Comparison of ENCODE assay signal across 14 mouse cellular contexts in the genomic region with DNA sequence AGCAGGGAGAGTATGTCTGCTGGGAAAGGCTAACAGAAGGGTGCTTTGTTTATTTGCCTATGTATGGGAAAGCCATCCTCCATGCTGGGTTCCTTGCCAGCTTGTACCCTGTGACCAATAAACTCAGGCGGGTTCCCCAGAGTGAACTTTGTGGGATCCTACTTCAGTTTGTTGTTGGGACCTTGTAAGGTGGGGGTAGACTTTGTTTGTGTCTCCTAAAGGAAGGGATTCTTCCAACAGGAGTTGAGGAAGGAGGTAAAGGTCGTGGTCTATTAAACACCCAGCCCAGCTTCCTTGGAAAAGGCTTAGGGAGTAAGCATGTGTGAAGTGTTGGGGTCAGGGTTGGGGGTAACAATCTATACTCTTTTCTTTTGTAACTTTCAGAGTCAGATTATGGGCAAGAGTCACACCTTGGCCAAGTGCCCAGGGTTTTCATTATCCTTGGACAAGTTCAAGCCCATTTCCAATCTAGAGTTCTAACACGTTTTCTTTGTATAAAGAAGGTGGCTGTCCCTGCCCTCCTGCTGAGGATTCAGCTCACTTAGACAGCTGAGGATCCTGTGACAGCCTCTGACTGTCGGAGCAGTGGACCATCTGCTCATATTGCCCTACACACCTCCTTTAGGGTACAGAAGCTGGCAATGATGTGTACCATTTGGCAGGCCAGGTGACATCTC. TPM values are rescaled to one million over a fixed set of nuclear protein-coding genes. Genes with fewer than 3 reads are reported as not detected.
DNase-seq lines count a peak whose midpoint lies in the region; ATAC-seq lines count a peak whose summit lies in the region.
"Had no signal": no experiment of that assay in that cellular context is flagged by ENCODE, and none has a peak within 500 bp of the region (broad histone marks: within the 10 kb centered on the region; RNA-seq: fewer than 3 reads in every experiment).

No protein-coding gene starts in this region.

- no peaks in the 10 kb centered on the region; the same call in 1 of the 2 replicates for H3K27me3 ChIP-seq in embryonic facial prominence, embryonic 14.5 days (replicated peaks; ENCODE audit: control insufficient read depth, insufficient read depth, low read length)
- H3K27me3 ChIP-seq in embryonic facial prominence, embryonic 10.5 days (replicated peaks; ENCODE audit: low read depth, poor library complexity, severe bottlenecking): no peaks in the 10 kb centered on the region
- H3K27me3 ChIP-seq in hindbrain, embryonic 13.5 days: no peaks in the 10 kb centered on the region
- no peaks in the 10 kb centered on the region for H3K27me3 ChIP-seq in hindbrain, embryonic 11.5 days (ENCODE audit: control insufficient read depth, insufficient read depth, low read length)
- H3K27me3 ChIP-seq: limb, embryonic 15.5 days; Patski had no signal

- peaks cover 14% of the 10 kb centered on the region for H3K4me1 ChIP-seq in embryonic facial prominence, embryonic 14.5 days (ENCODE audit: control insufficient read depth, insufficient read depth, low read length)
- peaks cover 21% of the 10 kb centered on the region for H3K4me1 ChIP-seq in embryonic facial prominence, embryonic 10.5 days
- peaks cover 27% of the 10 kb centered on the region for H3K4me1 ChIP-seq in hindbrain, embryonic 13.5 days (replicated peaks)
- H3K4me1 ChIP-seq in hindbrain, embryonic 11.5 days (replicated peaks; ENCODE audit: control insufficient read depth, insufficient read depth, low read length): 0 out of 2 replicates have a peak, but pooled peaks cover 2% of the 10 kb centered on the region

- peak; percentile 26 for DNase-seq in embryonic facial prominence, embryonic 14.5 days (ENCODE audit: low spot score)
- DNase-seq in embryonic facial prominence, embryonic 10.5 days (ENCODE audit: low spot score): no peak
- DNase-seq in hindbrain, embryonic 11.5 days (ENCODE audit: low spot score): no peak
- DNase-seq in right cerebral cortex, postnatal 10 days (ENCODE audit: low spot score in 2 of 2): peak; percentile 43 to 48
- DNase-seq in right cerebral cortex, adult 2 months (ENCODE audit: low spot score in 2 of 2): no peak
- peak; percentile 75 for DNase-seq in testis, postnatal 10 days (ENCODE audit: low spot score)
- DNase-seq in kidney, adult 9 months: no peak
- DNase-seq: embryo, embryonic 11 days; gastrocnemius, postnatal 14 days had no signal

- ATAC-seq in embryonic facial prominence, embryonic 14.5 days (ENCODE audit: low read depth): no peak
- no peak for ATAC-seq in hindbrain, embryonic 13.5 days (ENCODE audit: low FRiP score)
- no peak for ATAC-seq in hindbrain, embryonic 11.5 days (ENCODE audit: low FRiP score)
- ATAC-seq: CD4-positive, CD25-positive, alpha-beta regulatory T cell, adult 4 months; Patski had no signal

- H3K4me3 ChIP-seq in embryonic facial prominence, embryonic 14.5 days (ENCODE audit: low read depth, low read length): no peak overlapping the region
- H3K4me3 ChIP-seq in embryonic facial prominence, embryonic 10.5 days: no peak overlapping the region
- no peak overlapping the region for H3K4me3 ChIP-seq in hindbrain, embryonic 13.5 days
- H3K4me3 ChIP-seq in hindbrain, embryonic 11.5 days (ENCODE audit: low read depth, low read length): no peak overlapping the region
- H3K4me3 ChIP-seq: limb, embryonic 15.5 days; stomach, embryonic 15.5 days had no signal

- H3K4me2 ChIP-seq in embryonic facial prominence, embryonic 14.5 days (ENCODE audit: low read depth, low read length): no peak overlapping the region
- no peak overlapping the region for H3K4me2 ChIP-seq in hindbrain, embryonic 13.5 days
- H3K4me2 ChIP-seq in hindbrain, embryonic 11.5 days (replicated peaks; ENCODE audit: low read depth, low read length): no peak overlapping the region
- H3K4me2 ChIP-seq: limb, embryonic 15.5 days; stomach, embryonic 15.5 days had no signal

- 54% methylated on average over 4 of the region's 4 CpGs for WGBS in embryonic facial prominence, embryonic 14.5 days
- 55% methylated on average over 4 of the region's 4 CpGs for WGBS in embryonic facial prominence, embryonic 10.5 days
- 43% methylated on average over 4 of the region's 4 CpGs for WGBS in hindbrain, embryonic 13.5 days
- WGBS in hindbrain, embryonic 11.5 days: 57% methylated on average over 4 of the region's 4 CpGs

- H3K36me3 ChIP-seq in embryonic facial prominence, embryonic 14.5 days (ENCODE audit: control insufficient read depth, insufficient read depth, low read length): peaks cover 19% of the 10 kb centered on the region; the same call in 1 of the 2 replicates
- peaks cover 20% of the 10 kb centered on the region for H3K36me3 ChIP-seq in embryonic facial prominence, embryonic 10.5 days (replicated peaks)
- peaks cover 20% of the 10 kb centered on the region for H3K36me3 ChIP-seq in hindbrain, embryonic 13.5 days
- H3K36me3 ChIP-seq in hindbrain, embryonic 11.5 days (ENCODE audit: control insufficient read depth, insufficient read depth, low read length): no peaks in the 10 kb centered on the region

- H3K9me3 ChIP-seq in embryonic facial prominence, embryonic 14.5 days (ENCODE audit: control insufficient read depth, low read length): peaks cover 4% of the 10 kb centered on the region; the same call in 1 of the 2 replicates
- H3K9me3 ChIP-seq in embryonic facial prominence, embryonic 10.5 days: no peaks in the 10 kb centered on the region
- peaks cover 7% of the 10 kb centered on the region; the same call in 1 of the 2 replicates for H3K9me3 ChIP-seq in hindbrain, embryonic 13.5 days
- no peaks in the 10 kb centered on the region for H3K9me3 ChIP-seq in hindbrain, embryonic 11.5 days (ENCODE audit: control insufficient read depth, low read length)
- H3K9me3 ChIP-seq: limb, embryonic 15.5 days; stomach, embryonic 15.5 days had no signal

- no peak overlapping the region for H3K27ac ChIP-seq in embryonic facial prominence, embryonic 14.5 days (replicated peaks; ENCODE audit: low read depth, low read length)
- H3K27ac ChIP-seq in embryonic facial prominence, embryonic 10.5 days (replicated peaks): no peak overlapping the region
- H3K27ac ChIP-seq in hindbrain, embryonic 13.5 days: peak overlapping the region; percentile 19; the same call in 1 of the 2 replicates
- H3K27ac ChIP-seq in hindbrain, embryonic 11.5 days (ENCODE audit: low read depth, low read length): no peak overlapping the region
- H3K27ac ChIP-seq: limb, embryonic 15.5 days; stomach, embryonic 15.5 days had no signal

- no peak overlapping the region for H3K9ac ChIP-seq in embryonic facial prominence, embryonic 14.5 days (ENCODE audit: low read depth, low read length)
- H3K9ac ChIP-seq in hindbrain, embryonic 13.5 days: no peak overlapping the region
- no peak overlapping the region for H3K9ac ChIP-seq in hindbrain, embryonic 11.5 days (ENCODE audit: low read depth, low read length)
- H3K9ac ChIP-seq: limb, embryonic 15.5 days; stomach, embryonic 15.5 days had no signal

RNA-seq across cellular contexts. Expression of a gene that starts 15.3 kb away (rescaled TPM):
- polyA plus RNA-seq in embryonic facial prominence, embryonic 14.5 days (2014; fragmentation: Nextera tagmentation; extraction: Ambion mirVana): 12.0 and 18.5 TPM in 2 replicates
- polyA plus RNA-seq in embryonic facial prominence, embryonic 10.5 days (2016; fragmentation: Nextera tagmentation; extraction: Ambion mirVana): 15.7 and 18.0 TPM in 2 replicates
- polyA plus RNA-seq in hindbrain, embryonic 13.5 days (2015; fragmentation: Nextera tagmentation; extraction: Ambion mirVana): 50.4 and 50.9 TPM in 2 replicates
- 8.0 and 9.2 TPM in 2 replicates for polyA plus RNA-seq in hindbrain, embryonic 11.5 days (2014; fragmentation: Nextera tagmentation; extraction: Ambion mirVana)
- polyA plus RNA-seq: CD4-positive, CD25-positive, alpha-beta regulatory T cell, adult 4 months had no signal

RNA-seq across cellular contexts. Expression of a gene that starts 40.0 kb away (rescaled TPM):
- polyA plus RNA-seq in embryonic facial prominence, embryonic 14.5 days (2014; fragmentation: Nextera tagmentation; extraction: Ambion mirVana): 13.1 and 15.3 TPM in 2 replicates
- 31.7 and 33.4 TPM in 2 replicates for polyA plus RNA-seq in embryonic facial prominence, embryonic 10.5 days (2016; fragmentation: Nextera tagmentation; extraction: Ambion mirVana)
- polyA plus RNA-seq in hindbrain, embryonic 13.5 days (2015; fragmentation: Nextera tagmentation; extraction: Ambion mirVana): 18.6 and 20.7 TPM in 2 replicates
- polyA plus RNA-seq in hindbrain, embryonic 11.5 days (2014; fragmentation: Nextera tagmentation; extraction: Ambion mirVana): 11.8 and 13.4 TPM in 2 replicates

RNA-seq across cellular contexts. Expression of a gene that starts 54.5 kb away (rescaled TPM):
- 5.9 and 9.7 TPM in 2 replicates for polyA plus RNA-seq in embryonic facial prominence, embryonic 14.5 days (2014; fragmentation: Nextera tagmentation; extraction: Ambion mirVana)
- 2.3 and 3.1 TPM in 2 replicates for polyA plus RNA-seq in embryonic facial prominence, embryonic 10.5 days (2016; fragmentation: Nextera tagmentation; extraction: Ambion mirVana)
- polyA plus RNA-seq in hindbrain, embryonic 13.5 days (2015; fragmentation: Nextera tagmentation; extraction: Ambion mirVana): 11.5 and 11.7 TPM in 2 replicates
- 1.3 and 2.0 TPM in 2 replicates for polyA plus RNA-seq in hindbrain, embryonic 11.5 days (2014; fragmentation: Nextera tagmentation; extraction: Ambion mirVana)
- polyA plus RNA-seq: CD4-positive, CD25-positive, alpha-beta regulatory T cell, adult 4 months had no signal

RNA-seq across cellular contexts. Expression of a gene that starts 55.1 kb away (rescaled TPM):
- polyA plus RNA-seq in embryonic facial prominence, embryonic 14.5 days (2014; fragmentation: Nextera tagmentation; extraction: Ambion mirVana): 98.7 and 102 TPM in 2 replicates
- polyA plus RNA-seq in embryonic facial prominence, embryonic 10.5 days (2016; fragmentation: Nextera tagmentation; extraction: Ambion mirVana): 57.9 and 63.0 TPM in 2 replicates
- 21.0 and 22.8 TPM in 2 replicates for polyA plus RNA-seq in hindbrain, embryonic 13.5 days (2015; fragmentation: Nextera tagmentation; extraction: Ambion mirVana)
- polyA plus RNA-seq in hindbrain, embryonic 11.5 days (2014; fragmentation: Nextera tagmentation; extraction: Ambion mirVana): 34.0 and 34.4 TPM in 2 replicates
- polyA plus RNA-seq: CD4-positive, CD25-positive, alpha-beta regulatory T cell, adult 4 months had no signal

Comparison
In these comparisons a context has a peak if more than half of its experiments do, and no peak if none do; other contexts are left out.
1. DNase-seq: peak in embryonic facial prominence, embryonic 14.5 days (single experiment), right cerebral cortex, postnatal 10 days (2 of 2) and testis, postnatal 10 days (single experiment); none in embryonic facial prominence, embryonic 10.5 days (single experiment), hindbrain, embryonic 11.5 days (single experiment), right cerebral cortex, adult 2 months (0 of 2) and kidney, adult 9 months (single experiment).